Mouse (Mus musculus) neutrophil, adult 65 days (primary cell): ENCODE data around the gene Gm10491. TPM values are rescaled to one million over a fixed set of nuclear protein-coding genes. Genes with fewer than 3 reads are reported as not detected.

Experiments
- total RNA-seq: library from RNA; stranded (reverse); gene quantifications from 2 replicates; pipeline ENCODE4 v1.2.4, GENCODE M21; 2023

Gm10491 gene
- total RNA-seq = not detected in 2 replicates

GRCm38 (mm10) chrX:7907735-7908134 is at the start of gene Gm10491:
Gm10491 (minus strand) TSS chrX:7907835.

GRCm38 (mm10) chrX:7947108-7947899 is 39.7 kb upstream of the Gm10491 start, which contains the start of gene Hdac6:
Hdac6 (minus strand) TSS chrX:7947889.

GRCm38 (mm10) chrX:7928270-7928790 is 20.7 kb upstream of the Gm10491 start, which contains the start of gene Eras:
Eras (minus strand) TSS chrX:7928607.

GRCm38 (mm10) chrX:7919601-7920383 is 12.2 kb upstream of the Gm10491 start, which contains the start of gene Pcsk1n:
Pcsk1n (plus strand) TSS chrX:7919822.

GRCm38 (mm10) chrX:7909242-7909641 is 1.6 kb upstream of the Gm10491 start, which contains the start of gene Gm10490:
Gm10490 (plus strand) TSS chrX:7909542.

GRCm38 (mm10) chrX:7898880-7899874 is 8.5 kb downstream of the Gm10491 start, which contains the start of the genes Pqbp1 and Timm17b:
Pqbp1 (minus strand) TSS chrX:7899269.
Timm17b (plus strand) TSS chrX:7899357.

DNA sequence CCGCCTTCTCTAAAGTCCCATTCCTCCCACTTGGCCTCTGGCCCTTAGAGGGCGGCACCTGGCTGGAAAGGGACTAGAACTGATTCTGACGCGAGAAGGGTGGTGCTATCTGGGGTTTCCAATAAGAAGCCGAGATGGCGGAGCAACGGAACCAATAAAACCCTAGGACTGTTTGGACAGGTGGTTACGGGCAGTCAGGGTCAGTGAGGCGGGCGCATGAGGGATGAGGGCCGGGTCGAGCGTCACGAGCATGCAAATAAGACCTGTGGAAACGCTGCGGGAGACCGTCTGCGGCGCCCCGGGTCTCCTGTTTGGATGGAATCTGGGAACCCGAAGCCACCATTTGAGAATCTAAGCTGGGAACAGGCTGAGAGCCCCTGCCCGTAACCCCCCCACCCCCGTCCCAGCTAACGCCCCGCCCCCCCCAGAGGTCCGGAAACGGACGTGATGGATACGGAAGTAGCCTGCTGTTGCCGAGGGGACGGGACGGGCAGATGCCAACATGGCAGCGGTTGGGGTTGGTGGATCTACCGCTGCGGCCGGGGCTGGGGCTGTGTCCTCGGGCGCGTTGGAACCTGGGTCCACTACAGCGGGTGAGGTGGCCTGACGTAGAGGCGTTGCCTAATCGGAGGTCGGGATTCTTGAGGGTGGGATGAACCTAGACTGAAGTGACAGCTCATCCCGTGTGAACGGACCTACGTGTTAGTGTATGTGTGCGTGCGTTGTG is 23.6 kb downstream of the Gm10491 start, which contains the start of gene Slc35a2:
Gene Slc35a2, plus strand, starts transcription at position 188 of the 727 bp plus-strand sequence.

DNA sequence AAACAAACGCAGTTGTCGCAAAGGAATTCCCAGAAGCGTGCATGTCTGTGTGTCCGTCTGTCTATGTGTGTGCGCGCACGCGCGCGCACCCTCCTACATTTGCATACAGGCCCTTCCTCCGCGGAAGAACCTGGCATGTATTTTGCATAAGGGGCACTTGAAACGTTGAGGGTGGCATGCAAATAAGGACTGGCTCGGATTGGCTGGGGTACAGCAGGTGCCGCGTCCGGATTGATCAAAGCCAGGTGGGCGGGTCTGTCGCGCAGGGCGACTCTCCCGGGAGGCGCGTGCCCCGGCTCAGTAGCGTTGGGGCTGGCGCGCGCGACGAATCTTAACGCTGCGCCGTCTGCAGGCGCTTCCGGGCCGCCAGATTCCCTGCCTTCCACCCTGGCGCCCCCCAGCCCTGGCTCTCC is 29.6 kb downstream of the Gm10491 start, which contains the start of gene Pim2:
Gene Pim2, plus strand, starts transcription at position 256 of the 413 bp plus-strand sequence.

Other genes with a start within 250 kb of the Gm10491 start
- gene Plp2, start 236.4 kb downstream of the Gm10491 start, total RNA-seq = 518 and 532 TPM in 2 replicates
- not detected in 2 replicates for gene Magix, start 226.6 kb downstream of the Gm10491 start, total RNA-seq
- 45.4 and 58.6 TPM in 2 replicates for gene Gpkow, start 210.7 kb downstream of the Gm10491 start, total RNA-seq
- gene Wdr45, start 193.5 kb downstream of the Gm10491 start, total RNA-seq = 52.3 and 70.0 TPM in 2 replicates
- 1.8 and 1.9 TPM in 2 replicates for gene Gm45208, start 185.6 kb downstream of the Gm10491 start, total RNA-seq
- 2.0 and 2.6 TPM in 2 replicates for gene Praf2, start 179.4 kb downstream of the Gm10491 start, total RNA-seq
- not detected in 2 replicates for gene Ccdc120, start 156.9 kb downstream of the Gm10491 start, total RNA-seq
- gene Tfe3, start 145.3 kb downstream of the Gm10491 start, total RNA-seq = 85.6 and 90.4 TPM in 2 replicates
- gene Gripap1, start 118.1 kb downstream of the Gm10491 start, total RNA-seq = 135 and 164 TPM in 2 replicates
- gene Kcnd1, start 85.5 kb downstream of the Gm10491 start, total RNA-seq = 1.4 and 2.0 TPM in 2 replicates
- 129 and 151 TPM in 2 replicates for gene Otud5, start 66.5 kb downstream of the Gm10491 start, total RNA-seq
- 2.2 and 4.1 TPM in 2 replicates for gene Pim2, start 29.6 kb downstream of the Gm10491 start, total RNA-seq
- 25.5 and 28.1 TPM in 2 replicates for gene Slc35a2, start 23.8 kb downstream of the Gm10491 start, total RNA-seq
- 34.5 and 34.7 TPM in 2 replicates for gene Pqbp1, start 8.6 kb downstream of the Gm10491 start, total RNA-seq
- 44.3 and 45.8 TPM in 2 replicates for gene Timm17b, start 8.5 kb downstream of the Gm10491 start, total RNA-seq
- not detected in 2 replicates for gene Gm10490, start 1.7 kb upstream of the Gm10491 start, total RNA-seq
- not detected in 2 replicates for gene Pcsk1n, start 12.0 kb upstream of the Gm10491 start, total RNA-seq
- not detected in 2 replicates for gene Eras, start 20.8 kb upstream of the Gm10491 start, total RNA-seq
- gene Hdac6, start 40.1 kb upstream of the Gm10491 start, total RNA-seq = 4.9 and 8.8 TPM in 2 replicates
- gene Gata1, start 70.2 kb upstream of the Gm10491 start, total RNA-seq = 0.88 and 1.6 TPM in 2 replicates
- gene Glod5, start 110.7 kb upstream of the Gm10491 start, total RNA-seq = not detected in 2 replicates
- 28.1 and 33.2 TPM in 2 replicates for gene Suv39h1, start 166.9 kb upstream of the Gm10491 start, total RNA-seq
- 136 and 163 TPM in 2 replicates for gene Was, start 182.7 kb upstream of the Gm10491 start, total RNA-seq
- gene Wdr13, start 225.1 kb upstream of the Gm10491 start, total RNA-seq = 33.9 and 43.9 TPM in 2 replicates
- gene Rbm3, start 238.0 kb upstream of the Gm10491 start, total RNA-seq = 315 and 338 TPM in 2 replicates